Mouse (Mus musculus) Patski (cell line): ENCODE measurements at regions not wholly inside any gene's neighbourhood (a gene's known extent, or its start where the extent isn't known, plus 50 kb on each side); places are given as distances from the start of the nearest gene placed in this dataset.

Experiments used
- ATAC-seq: fragments of 100-300 bp; one replicate; pipeline ENCODE4 v1.8.0; 2021
- CTCF ChIA-PET: fragments of 350-600 bp; sonication (Branson Sonifier 250); formaldehyde crosslinking; loops from one replicate; lab custom pipeline; 2022; ENCODE audit warnings: inconsistent platforms; lab: Charles Lee
- POLR2A ChIA-PET: fragments of 350-600 bp; sonication (Branson Sonifier 250); formaldehyde crosslinking; loops from one replicate; lab custom pipeline; 2022; ENCODE audit warnings: antibody characterized with exemption, inconsistent platforms; lab: Charles Lee
- DNase-seq: peaks from one replicate; pipeline ENCODE4 v3.0.0-alpha.2; 2011; ENCODE audit warnings: low read depth, low spot score
- H3K27me3 ChIP-seq: fragments of 371-371 bp; one replicate; pipeline ENCODE4 v1.5.1; 2021
- CTCF ChIP-seq: fragments of 100-300 bp; IDR thresholded peaks from one replicate; pipeline ENCODE4 v1.5.1; 2021
- in situ Hi-C: fragments of 300-500 bp; cut with MboI; formaldehyde crosslinking; loops from 3 replicates; pipeline ENCODE4 v1.11.1; 2018; ENCODE audit warnings: low pct_unique_long_range_greater_than_20kb, mixed read lengths

DNA sequence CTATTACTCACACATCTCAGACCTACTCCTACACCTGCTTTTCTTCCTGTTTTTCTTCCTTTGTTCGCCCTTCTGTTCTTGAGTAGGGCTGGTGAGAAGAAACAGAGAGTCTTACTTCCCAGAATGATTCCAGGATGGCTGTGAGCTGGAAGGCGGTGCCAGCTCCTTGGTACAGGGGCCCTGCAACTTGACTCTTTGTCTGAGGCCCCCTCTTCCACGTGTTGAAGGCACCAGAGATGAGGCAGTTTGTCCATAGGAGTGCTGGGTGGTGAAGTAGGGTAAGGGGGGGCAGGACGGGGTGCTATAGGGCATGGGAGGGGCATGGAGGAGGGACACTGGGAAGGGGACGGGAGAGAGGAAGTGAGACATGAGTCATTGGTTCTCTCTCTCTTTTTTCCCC is 60.8 kb downstream of the Dmrta2 start:
- POLR2A ChIA-PET, result no interaction called here
- no peak for TF ChIP-seq CTCF
- in situ Hi-C loops, result loop anchor here (25.0 kb wide), 2 partner anchors 1274 to 1599 kb away; no protein-coding TSS in a partner anchor
- no peak for ATAC-seq
- DNase-seq, result no peak
- no peaks in the 10 kb centered on the region for H3K27me3 ChIP-seq
- CTCF ChIA-PET, result interaction anchor here (0.7 kb wide), 1 partner anchor 94 kb away, joined by 3 read pairs; no protein-coding TSS in a partner anchor

DNA sequence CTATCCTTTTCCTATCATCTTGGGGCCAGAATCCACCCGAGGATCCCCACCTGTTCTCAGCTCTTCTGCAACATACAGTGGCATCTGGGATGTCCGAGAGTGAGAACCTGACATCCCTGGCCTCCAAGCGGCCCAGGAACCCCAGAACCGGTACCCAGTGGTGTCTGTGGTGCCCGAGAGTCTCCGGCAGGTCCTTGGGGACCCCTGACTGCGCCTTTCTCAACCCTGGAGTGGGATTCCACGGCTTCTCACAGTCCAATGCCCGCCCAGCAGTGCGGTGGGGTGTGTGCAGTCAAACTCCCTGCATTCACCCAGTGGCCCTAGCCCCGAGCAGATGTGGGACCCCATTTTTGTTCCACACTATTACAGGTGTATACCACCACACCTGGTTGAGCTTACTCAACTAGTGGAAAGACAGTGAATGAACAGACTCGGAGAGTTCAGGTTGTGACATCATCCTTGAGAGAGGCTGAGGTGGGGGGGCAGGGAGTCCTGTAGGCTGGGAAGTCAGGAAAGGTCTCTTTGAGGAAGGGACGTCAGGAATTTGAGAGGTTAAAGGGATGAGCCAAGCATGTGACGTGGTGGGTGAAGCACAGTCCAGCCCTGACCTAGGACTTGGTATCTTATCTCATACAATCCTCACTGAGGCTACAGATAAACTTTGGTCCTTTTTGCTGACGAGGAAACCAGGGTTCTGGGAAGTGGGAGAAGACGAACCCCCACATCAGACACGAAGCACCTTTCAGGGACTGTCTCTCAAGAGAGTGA is 67.2 kb downstream of the Dmrta2 start:
- no peak for ATAC-seq
- no peaks in the 10 kb centered on the region for H3K27me3 ChIP-seq
- ChIA-PET CTCF (no interaction called here), POLR2A (no interaction called here)
- TF ChIP-seq CTCF, result no peak
- in situ Hi-C loops, result loop anchor here (25.0 kb wide), 2 partner anchors 1267 to 1592 kb away; no protein-coding TSS in a partner anchor
- DNase-seq, result no peak

DNA sequence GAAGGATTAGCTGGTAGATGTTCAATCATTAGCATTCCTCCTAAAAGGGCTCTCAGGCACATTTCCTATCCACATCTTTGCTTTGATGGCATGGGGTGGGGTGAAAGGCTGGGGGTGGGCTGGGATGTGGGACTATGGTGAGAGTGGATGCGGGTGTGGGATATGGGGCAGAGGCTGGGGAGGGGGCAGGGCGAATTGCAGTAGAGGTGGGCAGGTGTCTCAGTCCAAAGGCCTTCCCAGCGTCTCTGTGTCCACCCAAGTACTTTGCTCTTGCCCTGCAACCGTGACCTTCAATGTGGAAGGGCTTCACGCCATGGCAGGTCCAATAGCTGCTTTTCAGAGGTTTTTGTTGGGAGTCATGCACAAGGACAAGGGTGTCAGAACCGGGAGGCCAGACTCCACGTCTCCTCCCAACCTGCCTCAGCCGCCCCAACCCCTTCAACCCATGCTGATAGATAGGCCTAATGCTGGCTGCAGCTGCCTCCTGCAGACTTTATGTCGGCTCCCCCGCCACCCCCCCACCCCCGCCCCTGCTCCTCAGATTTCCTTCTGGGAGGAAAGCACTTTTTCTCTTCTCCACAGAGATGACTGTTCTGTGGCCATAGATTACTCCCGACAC is 67.9 kb downstream of the Dmrta2 start:
- DNase-seq (no peak), ATAC-seq (no peak)
- no peaks in the 10 kb centered on the region for H3K27me3 ChIP-seq
- ChIA-PET POLR2A (no interaction called here), CTCF (no interaction called here)
- no peak for TF ChIP-seq CTCF
- in situ Hi-C loops, result loop anchor here (25.0 kb wide), 2 partner anchors 1267 to 1592 kb away; no protein-coding TSS in a partner anchor

DNA sequence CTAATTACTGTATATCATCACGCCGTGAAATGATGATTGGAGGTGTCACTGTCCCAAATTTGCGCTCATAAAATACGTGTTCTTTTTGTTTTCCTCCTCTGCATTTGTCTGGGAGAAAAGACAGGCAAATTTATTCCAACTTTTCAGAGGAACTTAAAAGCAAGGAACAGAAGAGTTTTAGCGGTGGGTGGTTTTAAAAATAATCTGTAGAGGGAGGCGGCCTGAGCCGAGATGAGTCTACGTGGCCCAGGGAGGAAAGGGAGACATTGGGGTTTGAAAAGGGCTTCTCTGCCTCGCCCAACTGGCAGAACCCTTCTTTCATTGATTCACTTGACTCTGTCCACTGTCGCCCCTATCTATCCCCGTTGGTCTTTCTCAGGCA is 68.4 kb downstream of the Dmrta2 start:
- in situ Hi-C loops, result loop anchor here (25.0 kb wide), 2 partner anchors 1266 to 1591 kb away; no protein-coding TSS in a partner anchor
- H3K27me3 ChIP-seq, result no peaks in the 10 kb centered on the region
- DNase-seq, result no peak
- ATAC-seq, result no peak
- no peak for TF ChIP-seq CTCF
- ChIA-PET POLR2A (no interaction called here), CTCF (no interaction called here)

DNA sequence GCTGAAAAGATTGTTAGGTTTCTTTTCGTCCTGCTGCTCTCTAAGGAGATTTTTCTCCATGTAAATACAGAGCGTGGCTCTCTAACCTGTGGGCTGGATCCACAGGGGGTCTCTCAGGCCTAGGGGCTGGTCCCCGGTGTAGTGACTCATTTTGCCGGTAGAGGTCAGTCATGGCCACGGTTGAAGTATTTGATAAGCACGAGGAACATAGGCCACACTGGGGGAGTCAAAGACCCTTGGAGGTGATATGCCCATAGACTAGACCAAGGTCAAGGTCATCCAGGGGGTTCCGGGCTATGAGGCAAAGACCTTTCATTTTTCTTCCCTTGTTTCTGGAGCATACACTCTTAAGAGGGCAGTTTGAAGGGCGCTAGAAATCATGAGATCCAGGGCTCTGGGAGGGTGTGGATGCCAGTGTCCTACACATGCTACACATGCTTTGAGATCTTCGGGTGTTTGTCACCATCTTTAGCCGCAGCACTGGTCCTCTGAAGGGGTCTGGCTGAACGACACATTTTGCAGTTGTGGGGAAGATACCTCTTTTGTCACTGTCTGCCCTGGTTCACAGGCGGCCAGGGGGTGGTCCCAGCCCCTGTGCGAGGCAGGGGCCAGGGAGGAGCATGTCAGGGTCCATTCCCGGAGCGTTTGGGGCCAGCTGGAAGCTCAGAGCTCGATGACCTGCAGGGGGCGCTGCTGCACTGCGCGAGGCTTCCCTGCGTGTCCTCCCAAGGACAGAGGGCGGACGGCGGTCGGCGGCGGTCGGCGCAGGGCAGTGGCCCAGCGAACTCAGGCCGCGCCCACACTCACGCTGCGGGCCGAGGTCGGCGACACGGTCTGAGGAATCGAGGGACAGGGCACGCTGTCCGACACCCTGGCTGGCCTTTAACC is 72.8 kb downstream of the Dmrta2 start:
- TF ChIP-seq CTCF, result peak; percentile 95
- no peaks in the 10 kb centered on the region for H3K27me3 ChIP-seq
- POLR2A ChIA-PET, result no interaction called here
- in situ Hi-C loops, result loop anchor here (10.0 kb wide), 1 partner anchor 434 kb away; no protein-coding TSS in a partner anchor
- DNase-seq, result no peak
- peak; percentile 97 for ATAC-seq
- CTCF ChIA-PET, result interaction anchor here (1.1 to 1.3 kb wide), 2 partner anchors 121 to 1275 kb away, joined by 3 read pairs; no protein-coding TSS in a partner anchor

DNA sequence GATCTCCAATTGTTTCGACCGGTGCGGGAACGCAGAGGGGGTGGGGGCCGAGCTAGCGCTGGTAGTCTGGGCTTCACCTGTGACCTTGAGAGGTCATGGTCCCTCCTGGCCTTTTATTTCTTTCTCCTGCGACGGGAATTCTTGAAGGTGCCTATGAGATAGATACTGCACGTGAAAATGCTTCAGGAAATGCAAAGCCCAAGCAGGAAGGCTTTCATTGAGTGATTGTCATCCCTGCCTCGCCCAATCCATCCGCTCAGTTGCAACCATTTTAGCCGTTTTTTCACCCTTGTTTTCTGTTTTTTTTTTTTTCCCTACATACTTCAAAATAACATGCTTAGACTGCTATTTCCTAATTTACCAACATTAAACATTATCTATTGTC is 73.4 kb downstream of the Dmrta2 start:
- CTCF ChIA-PET, result interaction anchor here (1.1 kb wide), 1 partner anchor 120 kb away, joined by 3 read pairs; no protein-coding TSS in a partner anchor
- ATAC-seq, result no peak
- in situ Hi-C loops, result loop anchor here (10.0 kb wide), 1 partner anchor 434 kb away; no protein-coding TSS in a partner anchor

DNA sequence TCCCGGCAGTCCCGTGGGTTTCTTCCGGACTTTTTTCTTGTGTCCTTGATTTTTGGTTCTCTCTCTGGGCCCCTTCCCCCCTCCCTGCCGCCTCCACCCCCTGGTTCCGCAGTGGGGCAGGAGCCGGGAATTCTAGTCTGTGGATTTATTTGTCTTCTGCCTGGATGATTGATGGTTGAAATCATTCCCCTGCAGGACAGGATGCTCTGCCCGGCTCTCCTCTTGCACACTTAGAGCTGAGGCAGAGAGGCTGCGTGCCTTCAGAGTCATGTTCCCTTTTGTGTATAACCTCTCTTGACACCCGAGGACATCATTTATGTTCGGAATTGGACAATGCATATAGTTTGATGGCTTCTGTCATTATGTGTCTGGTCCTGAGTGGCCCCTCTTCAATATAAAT is 74.0 kb downstream of the Dmrta2 start:
- in situ Hi-C loops, result loop anchor here (10.0 kb wide), 1 partner anchor 433 kb away; no protein-coding TSS in a partner anchor
- DNase-seq (no peak), ATAC-seq (no peak)
- ChIA-PET POLR2A (interaction anchor here (0.7 kb wide), 1 partner anchor 1425 kb away, joined by 3 read pairs; no protein-coding TSS in a partner anchor), CTCF (interaction anchor here (1.1 kb wide), 1 partner anchor 120 kb away, joined by 3 read pairs; no protein-coding TSS in a partner anchor)
- no peaks in the 10 kb centered on the region for H3K27me3 ChIP-seq
- no peak for TF ChIP-seq CTCF

More for the DNA sequence above, 73.4 kb downstream of the Dmrta2 start:
- no peaks in the 10 kb centered on the region for H3K27me3 ChIP-seq
- POLR2A ChIA-PET, result interaction anchor here (0.7 kb wide), 1 partner anchor 1426 kb away, joined by 3 read pairs; no protein-coding TSS in a partner anchor
- no peak for TF ChIP-seq CTCF
- no peak for DNase-seq

DNA sequence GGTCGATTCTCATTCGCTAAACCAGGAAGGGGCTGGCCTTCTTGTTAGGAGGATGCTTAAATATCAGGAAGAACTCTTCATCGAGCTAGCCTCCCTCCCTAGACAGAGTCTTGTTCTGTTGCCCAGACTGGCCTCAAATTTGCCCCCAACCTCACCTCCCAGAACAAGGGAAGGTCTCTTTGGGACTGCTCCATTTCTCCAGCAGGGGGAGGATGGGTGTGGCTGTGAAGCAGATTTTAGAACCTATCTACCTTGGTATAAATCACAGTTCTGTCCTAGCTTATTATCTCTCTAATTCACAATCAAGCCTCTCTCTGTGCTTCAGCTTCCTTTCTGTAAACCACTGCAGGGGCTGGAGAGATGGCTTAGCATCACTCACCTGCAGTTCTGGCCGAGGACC is 75.1 kb downstream of the Dmrta2 start:
- ATAC-seq, result no peak
- POLR2A ChIA-PET, result no interaction called here
- CTCF ChIA-PET, result no interaction called here
- in situ Hi-C loops, result loop anchor here (10.0 kb wide), 1 partner anchor 432 kb away; no protein-coding TSS in a partner anchor
- H3K27me3 ChIP-seq, result no peaks in the 10 kb centered on the region
- DNase-seq, result no peak
- TF ChIP-seq CTCF, result peak; percentile 27

DNA sequence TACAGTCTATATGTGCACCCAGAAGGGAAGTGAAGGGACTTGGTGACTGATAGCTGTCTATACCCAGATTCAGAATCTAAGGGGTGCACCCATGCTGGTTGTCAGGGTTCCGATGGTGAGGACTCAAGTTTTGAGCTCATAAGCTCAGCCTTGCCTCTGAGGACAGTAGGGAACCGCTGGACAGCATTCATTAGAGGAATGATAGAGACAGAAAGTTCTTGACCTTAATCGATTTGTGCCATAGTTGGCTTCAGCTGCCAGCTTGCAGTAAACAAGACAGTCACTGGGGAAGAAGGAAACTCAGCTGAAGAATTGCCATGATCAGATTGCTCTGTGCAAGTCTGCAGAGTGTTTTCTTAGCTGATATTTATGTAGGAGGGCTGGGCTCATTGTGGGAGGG is 96.0 kb downstream of the Dmrta2 start:
- CTCF ChIA-PET, result no interaction called here
- in situ Hi-C loops, result no loop called here
- POLR2A ChIA-PET, result no interaction called here
- ATAC-seq (no peak), DNase-seq (no peak)
- TF ChIP-seq CTCF, result no peak
- no peaks in the 10 kb centered on the region for H3K27me3 ChIP-seq

DNA sequence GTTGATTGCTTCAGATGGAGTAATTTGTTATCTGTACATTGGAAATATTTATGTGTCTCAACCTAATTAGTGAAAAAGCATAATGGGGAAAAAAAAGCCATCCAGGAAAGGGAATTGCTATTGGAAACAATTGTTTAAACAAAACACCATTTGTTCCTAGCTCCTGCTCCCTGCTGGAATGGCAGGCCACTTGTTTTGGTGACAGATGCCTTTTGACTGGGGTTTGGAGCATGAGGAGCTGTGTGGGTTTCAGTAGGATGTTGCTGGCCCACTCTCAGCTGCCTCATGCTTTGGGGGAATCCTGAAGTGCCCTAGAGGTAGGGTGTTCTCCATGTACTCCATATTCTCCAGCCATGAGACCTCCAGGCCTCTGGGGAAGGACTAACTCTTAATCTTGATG is 105.5 kb downstream of the Dmrta2 start:
- ATAC-seq (no peak), DNase-seq (no peak)
- ChIA-PET CTCF (interaction anchor here (1.1 kb wide), 1 partner anchor 10 kb away, joined by 3 read pairs; no protein-coding TSS in a partner anchor), POLR2A (no interaction called here)
- in situ Hi-C loops, result no loop called here
- TF ChIP-seq CTCF, result no peak
- no peaks in the 10 kb centered on the region for H3K27me3 ChIP-seq
